Mouse (Mus musculus) forebrain, embryonic 11.5 days (tissue): ENCODE measurements around the gene Iars2. TPM values are rescaled to one million over a fixed set of nuclear protein-coding genes. Genes with fewer than 3 reads are reported as not detected.

Source experiments
- ATAC-seq: fragments of 200-750 bp; cut with Nextera tagmentation; replicated peaks from 2 replicates; pipeline ENCODE4 v1.8.0; 2017; ENCODE audit warnings: moderate TSS enrichment; ENCODE audit not compliant: low FRiP score
- DNase-seq: peaks from one replicate; pipeline ENCODE4 v3.0.0-alpha.2; 2017; ENCODE audit warnings: low spot score
- H3K27ac ChIP-seq: fragments of 300-500 bp; sonication (generic); 2 replicates; pipeline ENCODE4 v1.5.1; 2014; ENCODE audit warnings: low read depth, low read length
- H3K27me3 ChIP-seq: fragments of 300-500 bp; sonication (generic); 2 replicates; pipeline ENCODE4 v1.6.1; 2014; ENCODE audit warnings: mild to moderate bottlenecking, low read length, mixed read lengths; ENCODE audit not compliant: control insufficient read depth, insufficient read depth
- H3K36me3 ChIP-seq: fragments of 300-500 bp; sonication (generic); 2 replicates; pipeline ENCODE4 v1.6.1; 2014; ENCODE audit warnings: mild to moderate bottlenecking, low read length, moderate library complexity, mixed read lengths; ENCODE audit not compliant: control insufficient read depth, insufficient read depth
- H3K4me1 ChIP-seq: fragments of 300-500 bp; sonication (generic); replicated peaks from 2 replicates; pipeline ENCODE4 v1.6.1; 2014; ENCODE audit warnings: low read length, mixed read lengths; ENCODE audit not compliant: control insufficient read depth, insufficient read depth
- H3K4me2 ChIP-seq: fragments of 300-500 bp; sonication (generic); 2 replicates; pipeline ENCODE4 v1.6.1; 2014; ENCODE audit warnings: low read depth, mild to moderate bottlenecking, low read length, moderate library complexity, mixed read lengths; ENCODE audit not compliant: severe bottlenecking
- H3K4me3 ChIP-seq: fragments of 300-500 bp; sonication (generic); 2 replicates; pipeline ENCODE4 v1.5.1; 2014; ENCODE audit warnings: low read depth, low read length
- H3K9ac ChIP-seq: fragments of 300-500 bp; sonication (generic); 2 replicates; pipeline ENCODE4 v1.6.1; 2014; ENCODE audit warnings: low read length
- H3K9me3 ChIP-seq: fragments of 300-500 bp; sonication (generic); 2 replicates; pipeline ENCODE4 v1.6.1; 2016; ENCODE audit warnings: low read length, mixed read lengths; ENCODE audit not compliant: control insufficient read depth
- WGBS: fragments of 180-500 bp; shearing (Covaris S2); extraction: QIAGEN DNeasy Blood & Tissue Kit; methylation state at CpG from one replicate; pipeline ENCODE4 v1.1.7; 2014; 5-methylcytosine and 5-hydroxymethylcytosine counted together
- polyA plus RNA-seq: library from polyadenylated mRNA; unstranded; fragments of >200 nt; fragmentation: Nextera tagmentation; extraction: Ambion mirVana; gene quantifications from 2 replicates; pipeline ENCODE4 v1.2.1, GENCODE M21; 2014

The Iars2 gene
- polyA plus RNA-seq, 1 experiment from 2014 or later: 29.8 TPM

DNA sequence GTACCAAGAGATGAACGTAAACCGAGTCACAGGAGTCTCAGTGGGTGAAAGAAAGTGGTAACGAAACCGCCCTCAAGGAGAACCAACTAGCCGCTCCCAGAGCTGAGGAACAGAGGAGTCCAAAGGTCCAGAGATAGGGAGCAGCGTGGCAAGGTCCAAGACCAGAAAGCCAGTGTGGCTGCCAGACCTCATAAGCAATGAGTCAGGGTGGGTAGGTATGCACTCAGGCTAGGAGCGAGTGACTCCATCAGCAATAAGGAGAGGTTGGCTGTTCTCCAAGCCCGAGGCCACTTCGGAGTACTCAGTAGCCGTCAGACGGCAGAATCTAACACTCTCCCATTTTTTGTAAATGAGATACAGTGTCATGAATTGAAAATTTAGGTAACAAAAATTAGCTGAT, 46.4 kb downstream of the Iars2 start:
- no peak overlapping the region for H3K27ac ChIP-seq
- H3K4me3 ChIP-seq: no peak overlapping the region
- H3K4me1 ChIP-seq: no peaks in the 10 kb centered on the region
- peaks cover 3% of the 10 kb centered on the region for H3K36me3 ChIP-seq
- ATAC-seq: no peak
- no peak overlapping the region for H3K4me2 ChIP-seq
- no peaks in the 10 kb centered on the region for H3K27me3 ChIP-seq
- DNase-seq: peak; percentile 42
- 96% methylated on average over 11 of the region's 11 CpGs for WGBS
- H3K9ac ChIP-seq: no peak overlapping the region
- H3K9me3 ChIP-seq: no peaks in the 10 kb centered on the region

- DNase-seq (no peak), ATAC-seq (no peak)
- Histone ChIP-seq H3K9me3 (no peaks in the 10 kb centered on the region), H3K27me3 (no peaks in the 10 kb centered on the region), H3K4me3 (no peak overlapping the region), H3K4me1 (no peaks in the 10 kb centered on the region), H3K36me3 (no peaks in the 10 kb centered on the region; the same call in 1 of the 2 replicates), H3K9ac (no peak overlapping the region), H3K27ac (no peak overlapping the region), H3K4me2 (no peak overlapping the region)
- 94% methylated on average over 4 of the region's 4 CpGs for WGBS
These were observed 48.6 kb downstream of the Iars2 start for GRCm38 (mm10) chr1:185280616-185281015.

- WGBS: 93% methylated on average over 9 of the region's 9 CpGs
- no peaks in the 10 kb centered on the region; the same call in 1 of the 2 replicates for H3K36me3 ChIP-seq
- no peak overlapping the region for H3K27ac ChIP-seq
- ATAC-seq (no peak), DNase-seq (peak; percentile 27)
- H3K27me3 ChIP-seq: no peaks in the 10 kb centered on the region
- no peak overlapping the region for H3K4me2 ChIP-seq
- no peaks in the 10 kb centered on the region for H3K9me3 ChIP-seq
- no peaks in the 10 kb centered on the region for H3K4me1 ChIP-seq
- H3K4me3 ChIP-seq: no peak overlapping the region
- no peak overlapping the region for H3K9ac ChIP-seq
These were observed 49.9 kb downstream of the Iars2 start for GRCm38 (mm10) chr1:185279288-185279687.

GRCm38 (mm10) chr1:185277022-185277421, 52.2 kb downstream of the Iars2 start:
- Histone ChIP-seq H3K9me3 (no peaks in the 10 kb centered on the region), H3K36me3 (peaks cover 4% of the 10 kb centered on the region; the same call in 1 of the 2 replicates), H3K9ac (no peak overlapping the region), H3K27ac (no peak overlapping the region), H3K4me1 (no peaks in the 10 kb centered on the region), H3K27me3 (no peaks in the 10 kb centered on the region), H3K4me2 (no peak overlapping the region), H3K4me3 (no peak overlapping the region)
- 88% methylated on average over 11 of the region's 11 CpGs for WGBS
- ATAC-seq: no peak
- DNase-seq: peak; percentile 42

DNA sequence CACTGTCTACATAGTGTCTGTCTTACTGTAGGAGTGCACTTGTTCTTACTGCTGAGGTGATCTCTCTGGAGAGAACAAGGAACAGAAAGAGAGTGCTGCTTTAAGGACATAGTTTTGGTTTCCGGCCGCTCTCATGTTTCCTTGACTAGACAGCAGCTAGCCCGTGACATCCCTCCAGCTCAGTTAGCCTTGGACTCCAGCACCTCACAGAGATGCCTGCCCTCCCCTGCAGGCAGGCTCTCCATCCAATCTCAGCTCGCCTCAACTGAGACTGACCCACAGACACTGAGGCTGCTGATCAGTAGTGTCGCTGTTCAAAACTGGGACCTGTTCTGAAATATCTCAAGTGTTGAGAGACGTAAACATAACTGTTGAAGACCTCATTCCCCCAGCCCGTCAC, 53.2 kb downstream of the Iars2 start:
- Histone ChIP-seq H3K4me3 (no peak overlapping the region), H3K9me3 (no peaks in the 10 kb centered on the region), H3K36me3 (peaks cover 4% of the 10 kb centered on the region; the same call in 1 of the 2 replicates), H3K4me2 (no peak overlapping the region), H3K27me3 (no peaks in the 10 kb centered on the region), H3K4me1 (no peaks in the 10 kb centered on the region), H3K9ac (no peak overlapping the region), H3K27ac (no peak overlapping the region)
- ATAC-seq (no peak), DNase-seq (peak; percentile 33)
- 97% methylated on average over 7 of the region's 7 CpGs for WGBS

- 89% methylated on average over 5 of the region's 5 CpGs for WGBS
- no peak for DNase-seq
- no peak for ATAC-seq
- no peaks in the 10 kb centered on the region for H3K27me3 ChIP-seq
- no peak overlapping the region for H3K9ac ChIP-seq
- no peak overlapping the region for H3K4me2 ChIP-seq
- H3K36me3 ChIP-seq: peaks cover 4% of the 10 kb centered on the region; the same call in 1 of the 2 replicates
- no peaks in the 10 kb centered on the region for H3K4me1 ChIP-seq
- no peak overlapping the region for H3K27ac ChIP-seq
- no peaks in the 10 kb centered on the region for H3K9me3 ChIP-seq
- H3K4me3 ChIP-seq: no peak overlapping the region
These were observed 54.2 kb downstream of the Iars2 start for GRCm38 (mm10) chr1:185274819-185275545.

- Histone ChIP-seq H3K27ac (no peak overlapping the region), H3K9ac (no peak overlapping the region), H3K4me2 (no peak overlapping the region), H3K36me3 (peaks cover 4% of the 10 kb centered on the region; the same call in 1 of the 2 replicates), H3K4me3 (no peak overlapping the region), H3K4me1 (no peaks in the 10 kb centered on the region), H3K27me3 (no peaks in the 10 kb centered on the region), H3K9me3 (no peaks in the 10 kb centered on the region)
- WGBS: 95% methylated on average over 9 of the region's 9 CpGs
- ATAC-seq: no peak
- DNase-seq: no peak
These were observed 57.8 kb downstream of the Iars2 start for GRCm38 (mm10) chr1:185271373-185271772.

- Histone ChIP-seq H3K4me3 (no peak overlapping the region), H3K27me3 (no peaks in the 10 kb centered on the region), H3K27ac (no peak overlapping the region), H3K4me1 (no peaks in the 10 kb centered on the region), H3K4me2 (no peak overlapping the region), H3K9me3 (no peaks in the 10 kb centered on the region), H3K36me3 (peaks cover 4% of the 10 kb centered on the region; the same call in 1 of the 2 replicates), H3K9ac (no peak overlapping the region)
- DNase-seq (peak; percentile 30), ATAC-seq (no peak)
- WGBS: 94% methylated on average over 8 of the region's 8 CpGs
These were observed 58.6 kb downstream of the Iars2 start for GRCm38 (mm10) chr1:185270403-185271097.
